Mouse (Mus musculus): ENCODE results near the gene Keap1. TPM values are rescaled to one million over a fixed set of nuclear protein-coding genes. Genes with fewer than 3 reads are reported as not detected.
"Not testable (repeated sequence)": the region's sequence is repeated elsewhere in the genome, so short reads cannot be mapped to it uniquely, and the experiment has no call there.

The Keap1 gene
- polyA plus RNA-seq, 1 experiment: 55.4 TPM

GRCm38 (mm10) chr9:21272391-21272790, 33.2 kb upstream of the Keap1 start:
- Histone ChIP-seq H3K27me3 (ENCODE audit: control insufficient read depth, insufficient read depth, low read length) (no peaks in the 10 kb centered on the region), H3K36me3 (ENCODE audit: control insufficient read depth, insufficient read depth, low read length) (peaks cover 66% of the 10 kb centered on the region), H3K4me1 (ENCODE audit: control insufficient read depth, insufficient read depth, insufficient read length) (no peaks in the 10 kb centered on the region), H3K4me3 (ENCODE audit: extremely low read depth, insufficient read depth, insufficient read length) (no peak overlapping the region), H3K27ac (ENCODE audit: insufficient read depth, low read length) (no peak overlapping the region)
- no peak for TF ChIP-seq CTCF (IDR thresholded peaks at IDR 0.05; ENCODE audit: extremely low read depth, insufficient read depth, insufficient read length, insufficient replicate concordance)
- no peak for TF ChIP-seq POLR2A (IDR thresholded peaks at IDR 0.05; ENCODE audit: low read depth, low read length)
- DNase-seq (ENCODE audit: low read depth in 1 of 2, low spot score in 2 of 2): no peak
- WGBS: 92% methylated on average over 9 of the region's 9 CpGs

GRCm38 (mm10) chr9:21269590-21269989, 30.4 kb upstream of the Keap1 start:
- 62% methylated on average over 5 of the region's 5 CpGs for WGBS
- H3K36me3 ChIP-seq (ENCODE audit: control insufficient read depth, insufficient read depth, low read length): peaks cover 49% of the 10 kb centered on the region
- not testable (repeated sequence) for H3K4me1 ChIP-seq (ENCODE audit: control insufficient read depth, insufficient read depth, insufficient read length)

GRCm38 (mm10) chr9:21268305-21268704, 29.1 kb upstream of the Keap1 start:
- H3K36me3 ChIP-seq (ENCODE audit: control insufficient read depth, insufficient read depth, low read length): peaks cover 43% of the 10 kb centered on the region
- peaks cover 9% of the 10 kb centered on the region; the same call in 1 of the 2 replicates for H3K4me1 ChIP-seq (ENCODE audit: control insufficient read depth, insufficient read depth, insufficient read length)

More at GRCm38 (mm10) chr9:21269590-21269989, 30.4 kb upstream of the Keap1 start:
- not testable (repeated sequence) for H3K4me3 ChIP-seq (ENCODE audit: extremely low read depth, insufficient read depth, insufficient read length); H3K27ac ChIP-seq (ENCODE audit: insufficient read depth, low read length); H3K27me3 ChIP-seq (ENCODE audit: control insufficient read depth, insufficient read depth, low read length); DNase-seq (ENCODE audit: low read depth in 1 of 2, low spot score in 2 of 2)

GRCm38 (mm10) chr9:21266889-21267288, 27.7 kb upstream of the Keap1 start:
- H3K36me3 ChIP-seq (ENCODE audit: control insufficient read depth, insufficient read depth, low read length): peaks cover 31% of the 10 kb centered on the region

More at GRCm38 (mm10) chr9:21268305-21268704, 29.1 kb upstream of the Keap1 start:
- H3K4me3 ChIP-seq (ENCODE audit: extremely low read depth, insufficient read depth, insufficient read length): no peak overlapping the region
- no peak overlapping the region for H3K27ac ChIP-seq (ENCODE audit: insufficient read depth, low read length)
- no peak for TF ChIP-seq CTCF (IDR thresholded peaks at IDR 0.05; ENCODE audit: extremely low read depth, insufficient read depth, insufficient read length, insufficient replicate concordance)
- TF ChIP-seq POLR2A (IDR thresholded peaks at IDR 0.05; ENCODE audit: low read depth, low read length): no peak
- WGBS: 94% methylated on average over 16 of the region's 16 CpGs
- DNase-seq (ENCODE audit: low read depth in 1 of 2, low spot score in 2 of 2): no peak
- H3K27me3 ChIP-seq (ENCODE audit: control insufficient read depth, insufficient read depth, low read length): no peaks in the 10 kb centered on the region

GRCm38 (mm10) chr9:21265611-21266010, 26.4 kb upstream of the Keap1 start:
- TF ChIP-seq CTCF (IDR thresholded peaks at IDR 0.05; ENCODE audit: extremely low read depth, insufficient read depth, insufficient read length, insufficient replicate concordance) (no peak), POLR2A (IDR thresholded peaks at IDR 0.05; ENCODE audit: low read depth, low read length) (no peak)
- 8% methylated on average over 11 of the region's 11 CpGs for WGBS
- Histone ChIP-seq H3K4me1 (ENCODE audit: control insufficient read depth, insufficient read depth, insufficient read length) (peaks cover 21% of the 10 kb centered on the region; the same call in 1 of the 2 replicates), H3K27me3 (ENCODE audit: control insufficient read depth, insufficient read depth, low read length) (no peaks in the 10 kb centered on the region), H3K27ac (ENCODE audit: insufficient read depth, low read length) (peak overlapping the region; percentile 63; the same call in 1 of the 2 replicates), H3K4me3 (ENCODE audit: extremely low read depth, insufficient read depth, insufficient read length) (peak overlapping the region; percentile 77), H3K36me3 (ENCODE audit: control insufficient read depth, insufficient read depth, low read length) (peaks cover 21% of the 10 kb centered on the region)
- DNase-seq (ENCODE audit: low read depth in 1 of 2, low spot score in 2 of 2): no peak

More at GRCm38 (mm10) chr9:21266889-21267288, 27.7 kb upstream of the Keap1 start:
- H3K27ac ChIP-seq (ENCODE audit: insufficient read depth, low read length): no peak overlapping the region
- peaks cover 11% of the 10 kb centered on the region; the same call in 1 of the 2 replicates for H3K4me1 ChIP-seq (ENCODE audit: control insufficient read depth, insufficient read depth, insufficient read length)
- WGBS: 90% methylated on average over 5 of the region's 5 CpGs
- DNase-seq (ENCODE audit: low read depth in 1 of 2, low spot score in 2 of 2): no peak
- H3K4me3 ChIP-seq (ENCODE audit: extremely low read depth, insufficient read depth, insufficient read length): no peak overlapping the region
- TF ChIP-seq POLR2A (IDR thresholded peaks at IDR 0.05; ENCODE audit: low read depth, low read length) (no peak), CTCF (IDR thresholded peaks at IDR 0.05; ENCODE audit: extremely low read depth, insufficient read depth, insufficient read length, insufficient replicate concordance) (no peak)
- H3K27me3 ChIP-seq (ENCODE audit: control insufficient read depth, insufficient read depth, low read length): no peaks in the 10 kb centered on the region

- WGBS: under 1% methylated on average over 49 of the region's 49 CpGs
- peak within 1 kb of the TSS; percentile 74 for H3K27ac ChIP-seq (ENCODE audit: insufficient read depth, low read length)
- TF ChIP-seq POLR2A (IDR thresholded peaks at IDR 0.05; ENCODE audit: low read depth, low read length) (peak; percentile 86), CTCF (IDR thresholded peaks at IDR 0.05; ENCODE audit: extremely low read depth, insufficient read depth, insufficient read length, insufficient replicate concordance) (no peak)
- H3K36me3 ChIP-seq (ENCODE audit: control insufficient read depth, insufficient read depth, low read length): peaks cover 18% of the 10 kb centered on the region
- H3K27me3 ChIP-seq (ENCODE audit: control insufficient read depth, insufficient read depth, low read length): no peaks in the 10 kb centered on the region
- peak within 1 kb of the TSS; percentile 77 for H3K4me3 ChIP-seq (ENCODE audit: extremely low read depth, insufficient read depth, insufficient read length)
- H3K4me1 ChIP-seq (ENCODE audit: control insufficient read depth, insufficient read depth, insufficient read length): peaks cover 24% of the 10 kb centered on the region; the same call in 1 of the 2 replicates
- DNase-seq (ENCODE audit: low read depth in 1 of 2, low spot score in 2 of 2): peak; percentile 93 to 99
Observed at GRCm38 (mm10) chr9:21265000-21265561, 25.9 kb upstream of the Keap1 start, which contains the start of gene Atg4d. Gene Atg4d (plus strand): TSS chr9:21265293.
